Mouse (Mus musculus) fibroblast of lung, adult 2 months (primary cell): Measurements from ENCODE around the gene Stk32b.

ENCODE experiments used
- DNase-seq: peaks from one replicate; pipeline ENCODE4 v3.0.0-alpha.2; 2011; ENCODE audit warnings: low read depth

Gene Stk32b

DNA sequence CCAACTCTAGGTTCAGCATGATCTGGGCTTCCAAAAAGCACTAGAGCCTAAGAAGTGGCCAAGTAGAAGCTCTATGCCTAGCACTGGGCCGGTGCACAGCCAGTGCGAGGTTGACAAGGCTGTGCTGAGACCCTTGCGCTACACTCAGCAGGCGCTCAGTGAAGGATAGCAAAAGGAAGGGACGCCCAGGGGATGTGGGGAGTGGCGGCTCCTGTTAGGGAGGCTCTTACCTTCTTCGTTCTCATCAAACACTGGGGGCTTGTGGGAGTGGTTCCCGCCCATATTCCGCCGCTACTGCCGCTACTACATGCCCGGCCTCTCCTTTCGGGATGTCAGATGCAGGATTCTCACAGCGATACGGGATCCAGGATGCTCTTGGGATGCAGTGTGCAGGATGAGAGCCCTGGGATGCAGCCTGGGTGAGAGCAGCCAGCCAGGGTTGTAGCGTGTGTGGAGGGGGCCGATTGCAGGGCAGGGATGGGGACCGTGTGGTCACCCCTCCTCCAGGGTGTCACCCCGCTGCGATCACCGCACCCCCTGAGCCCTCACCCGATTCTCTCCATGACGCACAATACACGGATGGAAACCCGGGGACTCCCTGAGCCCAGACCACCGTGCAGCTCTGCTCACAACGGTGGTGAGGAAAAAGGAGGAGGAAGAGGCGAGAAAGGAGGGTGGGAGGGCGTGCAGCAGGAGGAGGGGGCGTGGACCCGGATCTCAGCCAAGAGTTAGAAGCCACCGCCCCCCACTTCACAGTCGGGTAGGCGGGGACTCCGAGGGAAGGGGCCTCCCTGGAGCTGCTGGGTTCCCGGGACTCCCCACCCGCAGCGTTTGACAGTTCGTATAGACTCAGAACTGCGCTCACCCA, at the start of gene Stk32b:
Gene Stk32b (minus strand): TSS at position 667 of the 868 bp plus-strand sequence.
- no peak for DNase-seq

DNA sequence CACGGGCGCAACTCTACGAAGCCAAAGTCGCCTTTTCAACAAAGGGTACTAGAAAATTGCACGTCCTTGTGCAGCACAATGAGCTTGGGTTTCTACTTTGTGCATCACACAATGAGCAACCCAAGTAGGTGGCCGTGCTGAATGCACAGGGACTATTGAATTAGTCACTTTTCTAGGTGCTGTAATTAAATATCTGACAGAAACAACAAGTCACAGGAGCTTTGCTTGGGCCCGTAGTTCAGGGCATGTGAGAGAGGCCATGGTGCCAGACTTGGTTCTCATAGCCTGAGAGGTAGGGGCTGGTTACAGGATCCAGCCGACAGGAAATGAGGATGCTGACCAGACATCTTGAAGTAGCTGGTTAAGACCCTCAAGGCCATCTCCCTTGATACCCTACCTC, 48.9 kb upstream of the Stk32b start:
- DNase-seq, result no peak

DNA sequence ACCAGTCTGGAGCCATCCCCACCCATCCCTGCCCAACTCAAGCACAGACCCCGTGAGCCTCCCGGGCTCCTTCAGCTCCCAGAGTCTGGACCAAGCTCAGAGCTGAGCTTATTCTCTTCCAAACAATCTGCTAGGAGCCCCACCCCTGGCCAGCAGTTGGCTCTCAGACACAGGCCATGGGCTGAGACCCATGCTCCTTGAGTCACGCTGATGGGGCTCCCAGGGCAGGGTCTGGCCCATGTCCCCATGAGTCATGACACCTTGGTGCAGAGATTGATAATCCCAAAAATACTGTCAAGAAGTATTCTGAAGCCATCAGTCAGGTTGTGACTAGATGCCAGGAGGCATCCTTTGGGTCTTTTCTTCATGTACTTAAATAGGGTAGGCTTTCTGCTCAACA, 45.1 kb upstream of the Stk32b start:
- DNase-seq, result peak; percentile 55

DNA sequence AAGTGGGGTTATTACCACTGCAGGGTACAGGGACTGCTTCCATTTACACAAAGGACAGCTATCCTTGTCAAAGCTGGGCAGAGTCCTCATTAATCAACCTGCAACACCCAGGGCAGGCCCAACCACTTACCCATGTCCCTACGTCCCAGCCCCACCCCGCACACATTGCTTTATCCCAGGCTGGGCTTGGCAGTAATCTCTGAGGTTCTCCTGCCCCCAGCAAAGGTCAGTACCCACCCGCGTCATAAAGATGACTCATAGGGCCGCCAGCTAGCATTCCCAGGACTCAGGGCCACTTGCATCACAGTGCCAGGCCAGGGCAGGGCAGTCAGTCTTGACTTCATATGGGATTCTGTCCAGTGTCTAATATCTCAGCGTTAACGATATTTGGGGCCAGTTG, 36.4 kb upstream of the Stk32b start:
- peak; percentile 86 for DNase-seq

DNA sequence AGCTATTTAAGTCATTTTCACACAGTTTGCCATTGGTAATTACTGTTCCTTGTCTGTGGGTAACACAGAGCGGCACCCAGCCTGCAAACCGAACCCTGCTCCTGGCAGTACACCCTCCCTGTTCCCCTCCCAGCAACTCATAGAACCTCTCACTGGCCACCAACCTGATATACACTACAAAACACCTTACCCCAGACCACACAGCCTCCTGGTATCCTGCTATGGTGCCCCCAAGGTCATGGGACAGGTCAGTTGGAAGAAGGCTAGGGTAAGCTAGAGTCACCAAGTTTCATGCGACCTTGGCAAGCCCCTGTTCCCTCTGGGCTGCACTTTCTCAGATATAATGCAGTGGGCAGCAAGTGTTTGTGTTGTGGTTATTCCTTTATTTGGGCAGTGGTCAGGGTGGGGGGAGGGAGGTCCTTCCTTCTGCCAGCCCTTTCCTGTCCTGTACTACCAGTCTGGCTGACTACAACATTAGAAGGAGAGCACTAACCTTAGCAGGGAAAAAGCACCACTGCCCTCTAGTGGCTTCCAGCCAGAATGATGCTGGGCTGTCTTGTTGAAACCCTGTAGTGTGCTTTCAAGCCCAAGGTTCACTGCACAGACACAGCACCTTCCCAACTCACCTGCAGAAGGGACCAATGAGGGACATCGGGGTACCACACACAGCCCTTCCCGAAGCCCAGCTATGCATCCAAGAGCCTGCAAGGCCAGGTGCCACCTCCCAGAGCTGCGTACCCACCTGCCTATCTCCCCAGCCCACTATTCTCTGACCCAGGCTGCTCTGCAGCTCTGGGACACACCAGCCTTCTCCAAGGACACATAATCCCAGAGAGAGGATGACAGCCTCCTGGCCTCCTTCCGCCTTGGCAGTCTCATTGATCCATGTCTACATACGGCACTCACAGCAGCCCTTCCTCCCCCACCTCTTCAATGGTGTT, 35.3 kb upstream of the Stk32b start:
- DNase-seq, result peak; percentile 65

DNA sequence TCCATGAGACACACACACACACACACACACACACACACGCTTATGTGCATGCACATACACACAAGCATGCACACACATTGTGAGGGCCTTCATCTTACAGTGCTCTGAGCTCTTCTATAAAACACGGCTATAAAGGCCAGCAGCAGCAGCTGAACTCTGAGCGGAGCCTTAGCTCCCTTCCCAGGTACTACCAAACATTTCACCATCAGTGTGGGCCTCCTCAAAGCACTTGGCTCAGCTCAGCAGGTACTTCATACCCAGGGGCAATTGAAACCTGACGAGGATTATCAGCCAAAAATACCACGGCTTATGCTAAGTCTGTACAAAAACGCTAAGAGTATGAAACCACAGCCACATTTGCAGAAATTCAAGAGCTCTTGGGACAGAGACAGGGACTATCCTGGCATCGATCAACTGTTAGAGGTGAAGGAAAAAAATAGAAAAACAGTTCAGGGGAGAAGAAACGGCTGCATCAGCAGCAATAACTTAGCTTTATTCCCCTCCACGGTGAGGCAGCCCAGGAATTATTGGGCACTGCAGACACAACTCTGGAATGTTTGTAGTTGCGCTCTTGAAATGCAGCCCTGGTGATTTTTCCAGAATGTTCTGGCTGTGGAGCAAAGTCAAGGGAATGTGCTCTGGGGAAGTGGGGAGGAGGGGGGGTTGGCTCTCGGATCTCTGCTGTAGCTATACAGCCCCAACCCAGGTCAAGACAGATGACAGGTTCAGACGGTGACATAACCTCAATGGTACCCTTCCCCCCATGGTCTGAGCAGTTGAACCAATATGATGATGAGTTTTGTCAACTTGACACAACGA, 27.1 kb upstream of the Stk32b start:
- DNase-seq, result peak; percentile 41

DNA sequence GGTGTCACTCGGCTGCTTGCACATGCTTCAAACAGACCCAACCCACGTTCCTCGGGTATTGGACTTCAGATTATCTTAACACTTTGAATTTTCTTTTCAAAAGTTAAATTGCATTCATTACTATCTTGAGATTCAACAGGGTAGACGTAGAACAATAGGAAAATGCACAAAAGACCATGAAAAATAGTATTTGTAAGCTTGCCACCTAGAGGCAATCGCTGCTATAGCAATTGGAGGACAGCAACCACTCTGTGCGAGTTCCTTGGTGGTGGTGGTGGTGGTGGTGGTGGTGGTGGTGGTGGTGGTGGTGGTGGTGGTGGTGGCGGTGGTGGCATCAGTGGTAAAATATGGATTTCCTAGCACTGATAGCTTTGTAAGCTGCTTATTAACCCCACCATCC, 19.2 kb upstream of the Stk32b start:
- no peak for DNase-seq

DNA sequence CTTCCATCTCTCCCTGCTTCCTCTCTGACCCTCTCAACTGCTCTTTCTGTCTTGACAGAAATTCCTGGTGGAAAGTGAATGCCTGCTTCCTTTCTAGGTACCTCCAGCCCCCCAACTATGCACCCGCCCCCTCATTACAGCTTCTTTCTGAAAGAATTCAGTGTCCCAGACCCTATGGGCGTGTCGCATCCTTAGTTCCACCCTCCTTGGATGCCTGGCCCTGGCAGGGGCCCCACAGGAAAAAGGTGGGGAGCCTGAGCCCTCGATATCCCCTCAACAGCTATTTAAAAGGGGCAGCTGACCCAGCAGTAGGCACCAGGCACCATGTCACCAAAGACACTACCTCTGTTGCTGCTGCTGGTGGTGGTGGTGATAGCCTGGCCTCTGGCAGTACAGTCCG, 18.3 kb upstream of the Stk32b start, which contains the start of gene Cytl1:
Gene Cytl1 (plus strand): TSS at position 296 of the 400 bp plus-strand sequence.
- no peak for DNase-seq

DNA sequence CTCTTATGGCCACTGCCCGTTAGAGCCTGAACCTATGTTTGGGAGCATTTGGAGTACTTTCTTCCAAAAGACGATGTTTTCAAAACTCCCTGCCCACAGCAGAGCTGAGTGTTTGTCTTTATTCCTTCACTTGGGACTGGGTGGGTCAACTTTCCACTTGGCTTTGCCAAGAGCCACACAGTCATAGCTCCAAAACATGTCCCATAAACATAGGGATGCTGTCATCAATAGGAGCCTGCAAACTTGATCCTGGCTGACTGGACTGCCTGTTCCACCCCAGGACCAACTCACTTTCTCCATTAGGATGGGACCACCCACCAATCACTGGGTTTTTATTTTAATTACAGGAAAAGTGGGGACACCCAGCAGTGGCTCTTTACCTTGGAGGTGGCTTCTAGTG, 13.8 kb upstream of the Stk32b start:
- DNase-seq, result no peak

DNA sequence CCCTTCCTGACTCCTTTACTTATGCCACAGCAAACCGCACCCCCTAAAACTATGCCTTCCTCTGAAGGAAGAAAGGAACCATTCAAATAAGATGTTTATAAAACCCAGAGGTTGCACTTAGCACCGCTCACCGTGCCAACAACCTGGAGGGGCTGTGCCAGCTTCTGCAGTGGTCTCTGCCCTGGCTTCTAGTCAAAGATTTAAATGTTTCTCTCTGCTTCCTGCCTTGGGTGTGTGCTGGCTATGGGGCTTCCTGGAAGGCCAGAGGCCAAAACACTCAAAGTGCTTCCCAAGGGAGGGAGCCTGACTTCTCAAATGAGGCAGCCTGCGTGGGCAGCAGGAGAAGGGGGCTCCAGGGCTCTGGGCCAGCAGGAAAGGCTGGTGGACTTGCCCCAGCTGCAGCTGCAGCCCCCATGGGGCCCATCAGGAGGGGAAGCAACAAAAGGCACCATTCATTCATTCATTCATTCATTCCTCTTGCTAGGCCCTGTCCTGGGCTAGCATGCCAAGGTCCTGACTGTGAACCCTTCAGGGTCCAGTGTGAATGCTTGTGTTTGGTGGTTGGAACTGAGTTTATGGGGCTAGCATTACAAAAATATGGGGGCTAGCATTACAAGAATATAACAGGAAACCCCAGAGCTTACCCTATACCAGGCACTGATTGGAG, 8.4 kb upstream of the Stk32b start:
- peak; percentile 74 for DNase-seq

DNA sequence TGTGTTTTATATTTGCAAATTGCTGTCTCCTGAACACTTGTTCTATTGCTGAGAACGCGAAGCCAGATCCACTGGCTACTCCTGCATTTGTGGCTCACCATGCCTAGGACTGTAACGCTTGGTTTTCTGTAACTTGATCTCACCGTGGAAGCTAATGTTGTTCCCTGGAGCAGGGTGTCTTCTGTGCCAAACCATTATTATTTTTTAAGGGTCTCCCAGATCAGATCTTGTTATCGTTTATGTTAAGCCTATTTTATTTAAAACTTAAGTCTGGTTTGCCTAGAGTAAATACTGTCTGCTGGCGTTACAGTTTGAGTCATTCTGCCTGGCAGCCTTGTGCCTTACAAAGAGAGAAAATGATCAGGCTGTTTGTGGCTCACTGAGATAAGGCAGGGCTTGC, 3.7 kb upstream of the Stk32b start:
- DNase-seq, result peak; percentile 65

DNA sequence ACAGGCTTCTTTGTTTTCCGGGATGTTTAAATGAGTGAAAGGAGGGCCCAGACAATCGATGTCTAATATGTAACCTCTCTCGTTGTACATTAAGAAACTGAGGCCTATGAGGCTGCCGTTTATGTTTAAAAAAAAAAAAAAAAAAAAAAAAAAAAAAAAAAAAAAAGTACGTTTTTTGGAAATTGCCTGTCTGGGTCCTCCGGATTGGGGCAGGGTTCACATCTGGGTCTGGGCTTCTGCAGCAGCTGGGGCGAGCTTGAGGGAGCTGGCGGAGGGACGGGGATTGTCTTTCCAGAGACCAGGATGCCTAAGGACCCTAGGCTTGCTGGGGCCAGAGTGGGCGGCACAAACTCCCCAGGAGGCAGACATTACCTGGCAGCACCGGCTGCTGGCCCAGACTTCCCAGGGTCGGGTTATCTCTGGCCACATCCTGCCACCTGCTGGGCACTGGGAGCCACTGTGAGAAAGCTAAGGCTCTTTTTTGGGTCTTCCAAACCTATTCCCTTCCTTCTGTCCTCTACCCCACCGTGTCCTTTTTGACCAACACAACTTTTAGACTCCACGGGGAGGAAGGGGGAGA, 503 bp upstream of the Stk32b start:
- no peak for DNase-seq

DNA sequence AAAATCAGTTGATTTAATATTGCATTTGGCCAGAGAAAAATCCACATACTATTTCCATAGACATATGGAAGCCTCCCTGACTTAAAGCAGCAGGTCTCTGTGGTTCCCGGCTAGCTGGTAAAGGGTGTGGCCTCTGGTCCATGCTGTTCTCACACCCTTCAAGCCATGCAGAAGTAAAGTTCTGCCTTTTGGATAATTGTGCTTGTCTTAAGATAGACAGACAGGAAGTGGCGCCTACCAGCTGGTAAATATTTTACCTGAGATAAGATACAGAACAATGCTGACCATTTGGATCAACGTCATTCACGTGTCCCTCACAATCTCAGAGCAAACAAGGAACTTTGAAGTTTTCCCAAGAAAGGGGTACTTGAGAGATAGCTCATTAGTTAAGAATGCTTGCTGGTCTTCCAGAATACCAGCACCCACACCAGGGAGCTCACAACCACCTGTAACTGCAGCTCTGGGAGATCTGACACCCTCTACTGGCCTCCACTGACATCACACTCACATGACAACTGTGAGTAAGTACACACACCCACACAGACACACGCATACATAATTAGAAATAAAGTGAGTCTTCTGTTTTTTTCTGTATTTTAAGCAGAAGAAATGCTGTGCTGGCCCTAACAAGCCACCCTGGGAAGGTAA, 7.6 kb downstream of the Stk32b start:
- DNase-seq, result no peak

DNA sequence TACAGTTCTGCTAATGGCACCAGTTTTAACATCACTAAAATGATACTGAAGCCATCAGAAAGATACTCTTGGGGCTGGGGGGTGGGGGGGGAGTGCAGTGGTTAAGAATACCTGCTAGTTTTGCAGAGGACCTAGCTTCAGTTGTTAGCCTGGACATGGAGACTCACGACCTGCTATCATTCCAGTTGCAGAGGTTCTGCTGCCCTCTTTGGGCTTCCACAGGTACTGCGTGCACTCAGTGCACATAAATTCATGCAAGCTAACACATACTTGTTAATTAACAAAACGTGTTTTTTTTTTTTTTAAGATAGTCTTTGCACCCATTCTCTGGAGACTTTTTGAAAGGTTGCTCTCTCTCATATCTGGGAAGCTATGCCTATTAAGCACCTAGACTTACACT, 8.8 kb downstream of the Stk32b start:
- DNase-seq, result no peak

DNA sequence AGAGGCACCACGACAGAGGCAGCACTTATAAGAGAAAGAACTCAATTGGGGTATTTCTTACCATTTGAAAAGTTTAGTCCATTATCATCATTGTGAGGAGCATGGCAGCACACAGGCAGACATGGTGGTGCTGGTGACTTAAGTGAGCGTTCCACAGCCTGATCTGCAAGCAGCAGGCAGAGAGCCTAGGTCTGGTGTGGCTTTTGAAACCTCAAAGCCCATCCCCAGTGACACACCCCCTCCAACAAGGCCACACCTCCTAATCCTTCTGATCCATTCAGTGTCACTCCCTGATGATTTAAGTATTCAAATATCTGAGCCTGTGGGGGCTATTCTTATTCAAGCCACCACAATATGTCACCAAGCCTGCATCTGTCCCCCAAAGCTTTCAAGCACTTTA, 12.0 kb downstream of the Stk32b start:
- no peak for DNase-seq

DNA sequence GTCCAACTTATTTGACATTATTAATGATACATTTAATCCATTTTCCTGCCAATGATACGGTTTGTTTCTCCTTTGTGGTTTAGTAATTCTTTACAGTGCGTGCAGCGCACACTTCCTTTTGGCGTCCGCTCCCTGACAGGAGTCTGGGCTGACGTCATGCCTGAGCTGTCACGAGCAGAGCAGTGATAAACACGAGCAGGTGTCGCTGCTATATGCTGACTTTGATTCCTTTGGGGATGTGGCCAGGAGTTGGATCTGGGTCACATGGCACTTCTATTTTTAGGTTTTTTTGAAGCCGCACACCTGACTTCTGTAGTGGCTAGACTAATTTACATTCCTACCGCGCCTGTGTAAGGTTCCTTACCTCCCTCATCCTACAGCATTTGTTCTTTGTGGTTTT, 17.2 kb downstream of the Stk32b start:
- DNase-seq, result no peak

DNA sequence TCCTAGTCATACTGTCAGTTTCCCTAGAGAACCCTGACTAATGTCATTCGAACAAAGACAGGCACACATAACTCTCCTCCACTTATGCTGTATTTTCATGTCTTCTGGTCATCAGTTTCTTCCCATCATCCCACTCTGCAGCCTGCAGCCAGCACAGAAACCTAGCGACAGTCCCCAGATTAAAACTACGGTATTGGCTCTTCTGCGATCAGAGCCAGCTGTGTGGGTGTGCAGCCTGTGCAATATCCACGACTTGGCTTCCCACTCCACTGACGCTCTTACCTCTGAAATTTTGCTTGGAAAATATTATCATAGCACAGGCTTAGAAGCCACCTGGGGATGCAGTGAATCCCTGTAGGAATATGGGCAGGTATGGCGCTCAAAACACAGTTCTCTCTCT, 19.7 kb downstream of the Stk32b start:
- DNase-seq, result no peak

DNA sequence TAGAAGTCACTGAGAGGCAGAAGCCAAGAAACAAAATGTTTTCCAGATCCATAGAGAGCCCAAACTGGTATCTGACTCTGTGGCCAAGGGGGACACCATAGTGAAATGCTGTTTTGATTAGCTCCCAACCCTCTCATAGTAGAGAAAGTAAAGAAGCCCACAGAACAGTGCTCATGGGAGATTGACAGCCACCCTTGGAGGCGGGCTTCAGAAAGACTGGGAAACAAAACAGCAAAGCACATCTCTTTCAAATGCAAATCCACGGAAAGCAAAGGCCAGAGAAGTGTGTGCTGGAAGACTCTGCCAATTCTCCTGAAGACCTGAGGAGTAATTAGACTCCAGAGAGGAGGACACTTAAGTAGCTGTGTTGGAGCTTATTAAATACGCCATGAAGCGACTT, 21.2 kb downstream of the Stk32b start:
- DNase-seq, result no peak

DNA sequence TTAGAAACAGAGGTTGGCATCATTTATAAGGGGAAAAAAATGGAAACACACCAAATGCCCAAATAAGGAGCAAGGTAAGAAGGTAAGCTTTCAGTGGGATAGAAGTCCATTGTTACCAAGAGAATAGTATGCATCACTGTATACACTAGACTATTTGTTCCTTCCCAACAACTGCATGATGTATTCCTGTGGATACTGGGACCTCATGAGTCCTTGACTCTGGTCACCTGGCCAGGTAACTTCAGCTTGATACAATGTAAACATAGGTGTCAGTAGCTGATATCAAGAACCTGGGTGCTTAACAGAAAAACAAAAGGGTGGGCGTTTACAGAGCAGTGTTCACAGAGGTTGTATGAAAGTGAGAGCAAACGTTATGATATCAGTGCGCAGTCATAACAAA, 24.2 kb downstream of the Stk32b start:
- no peak for DNase-seq

DNA sequence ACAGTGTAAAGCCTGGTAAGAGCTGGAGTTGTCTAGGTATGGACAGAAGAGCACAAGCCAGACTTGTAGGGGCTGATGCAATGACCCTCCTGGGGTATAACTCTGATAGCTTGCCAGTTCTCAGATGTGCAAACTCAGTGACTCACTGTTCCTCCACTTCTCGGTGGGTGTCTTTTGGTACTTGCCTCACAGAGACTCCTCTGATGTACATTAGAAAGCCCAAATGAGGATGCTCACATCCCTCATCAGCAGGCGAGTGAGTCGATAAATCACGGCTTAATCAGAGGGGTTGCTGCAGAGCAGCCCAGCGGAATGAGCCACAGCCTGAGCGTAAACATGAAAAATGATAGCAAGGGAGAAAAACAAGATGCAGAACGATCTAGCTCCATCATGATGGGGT, 46.2 kb downstream of the Stk32b start:
- DNase-seq, result no peak

DNA sequence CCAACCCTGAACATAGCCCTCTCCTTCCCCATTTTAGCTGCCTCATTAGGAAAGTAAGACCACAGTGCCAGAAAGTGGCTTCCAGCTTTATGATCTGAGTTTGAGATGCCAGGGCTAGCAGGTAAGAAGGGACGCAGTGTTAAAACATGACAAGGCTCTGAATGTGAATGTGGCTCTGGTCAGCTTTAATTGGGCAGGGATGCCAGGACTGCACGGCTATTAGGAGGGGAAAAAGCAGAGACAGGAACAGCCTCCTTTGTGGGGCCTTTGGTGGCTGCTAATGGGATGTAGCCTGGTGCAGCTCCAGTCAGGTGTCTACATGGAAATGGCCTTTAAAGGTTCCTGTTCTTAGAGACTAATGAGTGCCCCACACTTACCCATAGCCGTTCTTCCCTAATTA, 52.0 kb downstream of the Stk32b start:
- no peak for DNase-seq
